25 mouse cellular contexts compared by ENCODE assay signal in genomic region chr11:74674713-74675112, GRCm38 (mm10). TPM values are rescaled to one million over a fixed set of nuclear protein-coding genes. Genes with fewer than 3 reads are reported as not detected.
DNase-seq lines count a peak whose midpoint lies in the region; ATAC-seq and TF ChIP-seq lines count a peak whose summit lies in the region.
"Had no signal": no experiment of that assay in that cellular context is flagged by ENCODE, and none has a peak within 500 bp of the region (broad histone marks: within the 10 kb centered on the region; RNA-seq: fewer than 3 reads in every experiment).

No protein-coding gene starts in this region.

- no peaks in the 10 kb centered on the region for H3K9me3 ChIP-seq in CH12.LX (replicated peaks; ENCODE audit: low read length)
- no peaks in the 10 kb centered on the region for H3K9me3 ChIP-seq in liver, embryonic 16.5 days (replicated peaks; ENCODE audit: control insufficient read depth, low read length)
- H3K9me3 ChIP-seq: embryonic facial prominence, embryonic 13.5 days; forebrain, embryonic 13.5 days; heart, embryonic 15.5 days; hindbrain, embryonic 10.5 days had no signal

- no peaks in the 10 kb centered on the region for H3K27me3 ChIP-seq in CH12.LX (replicated peaks)
- H3K27me3 ChIP-seq in liver, embryonic 16.5 days (ENCODE audit: control insufficient read depth, insufficient read depth, low read depth, low read length) = no peaks in the 10 kb centered on the region
- H3K27me3 ChIP-seq: embryonic facial prominence, embryonic 13.5 days; forebrain, embryonic 13.5 days; heart, embryonic 15.5 days; Patski had no signal

- in situ Hi-C loops in CH12.LX (cut with MboI; ENCODE audit: low pct_ligation_motif_present, low pct_unique_long_range_greater_than_20kb, low sequenced_read_pairs) = no loop called here

- no peak for TF ChIP-seq CTCF in left cerebral cortex, adult 2 months (IDR thresholded peaks at IDR 0.05)
- TF ChIP-seq CTCF in CH12.LX (conservative IDR thresholded peaks at IDR 0.05 in 1 of 2, IDR thresholded peaks at IDR 0.05 in 1 of 2; ENCODE audit: low read depth in 2 of 2, low read length in 2 of 2) = no peak

- intact Hi-C loops in heart, postnatal 25 days (cut with DNase I) = no loop called here
- intact Hi-C loops in left cerebral cortex, adult 2 months (cut with DNase I) = no loop called here

- TF ChIP-seq RAD21 in CH12.LX (IDR thresholded peaks at IDR 0.05; ENCODE audit: low read depth, low read length) = no peak

- no peaks in the 10 kb centered on the region for H3K4me1 ChIP-seq in CH12.LX (ENCODE audit: control insufficient read depth in 1 of 2, insufficient read depth in 2 of 2)
- peaks cover 16% of the 10 kb centered on the region for H3K4me1 ChIP-seq in liver, embryonic 16.5 days (ENCODE audit: control insufficient read depth, low read depth, low read length)
- H3K4me1 ChIP-seq: embryonic facial prominence, embryonic 13.5 days; forebrain, embryonic 13.5 days; heart, embryonic 15.5 days; hindbrain, embryonic 10.5 days had no signal

- no peak overlapping the region for H3K4me2 ChIP-seq in CH12.LX (ENCODE audit: insufficient read depth, low read depth, poor library complexity, severe bottlenecking)
- no peak overlapping the region for H3K4me2 ChIP-seq in liver, embryonic 16.5 days (ENCODE audit: low read depth, low read length)
- H3K4me2 ChIP-seq: embryonic facial prominence, embryonic 13.5 days; forebrain, embryonic 13.5 days; heart, embryonic 15.5 days; hindbrain, embryonic 14.5 days had no signal

- TF ChIP-seq EP300 in CH12.LX (IDR thresholded peaks at IDR 0.05; ENCODE audit: low read length) = no peak

- no peak for TF ChIP-seq POLR2A in CH12.LX (IDR thresholded peaks at IDR 0.05; ENCODE audit: low read depth, low read length)

- DNase-seq in heart, adult 11 months = peak; percentile 82
- no peak for DNase-seq in heart, postnatal 25 days (ENCODE audit: low spot score)
- peak in 1 of 2 experiments; percentile 9 for DNase-seq in left cerebral cortex, adult 2 months (ENCODE audit: extremely low spot score in 1 of 2, low spot score in 2 of 2)
- DNase-seq in left cerebral cortex, adult 11 months (ENCODE audit: low spot score) = no peak
- DNase-seq in CH12.LX (ENCODE audit: extremely low read depth) = no peak
- DNase-seq: adrenal gland, postnatal 25 days; B cell, adult 2 months; cerebellum, adult 18-20 months; cerebellum, adult 9-11 months; cerebellum, postnatal 36 days; forebrain, postnatal 0 days; gastrocnemius, adult 2 months; gastrocnemius, postnatal 25 days; heart, postnatal 14 days had no signal

- 90% methylated on average over 8 of the region's 8 CpGs for WGBS in liver, embryonic 16.5 days (ENCODE audit: insufficient replicate concordance)

- H3K9ac ChIP-seq in CH12.LX (ENCODE audit: insufficient read depth, low read depth) = no peak overlapping the region
- no peak overlapping the region for H3K9ac ChIP-seq in liver, embryonic 16.5 days (ENCODE audit: low read depth, low read length)
- H3K9ac ChIP-seq: embryonic facial prominence, embryonic 13.5 days; forebrain, embryonic 13.5 days; forebrain, postnatal 0 days; heart, embryonic 15.5 days; hindbrain, embryonic 14.5 days had no signal

- no peak overlapping the region for H3K4me3 ChIP-seq in left cerebral cortex, adult 2 months
- no peak overlapping the region for H3K4me3 ChIP-seq in CH12.LX (replicated peaks in 1 of 3; ENCODE audit: low read depth in 2 of 3, low read length in 2 of 3, poor library complexity in 1 of 3)
- H3K4me3 ChIP-seq in liver, embryonic 16.5 days (ENCODE audit: low read depth, low read length) = no peak overlapping the region
- H3K4me3 ChIP-seq: embryonic facial prominence, embryonic 13.5 days; forebrain, embryonic 13.5 days; gastrocnemius, adult 2 months; heart, embryonic 15.5 days; hindbrain, embryonic 10.5 days had no signal

- dilution Hi-C loops in CH12.LX (cut with MboI; ENCODE audit: extremely low pct_ligation_motif_present, extremely low pct_unique_long_range_greater_than_20kb, low sequenced_read_pairs) = no loop called here

- peak overlapping the region; percentile 64; the same call in 1 of the 2 replicates for H3K27ac ChIP-seq in left cerebral cortex, adult 2 months
- no peak overlapping the region for H3K27ac ChIP-seq in CH12.LX (ENCODE audit: insufficient read depth, low read depth)
- H3K27ac ChIP-seq in liver, embryonic 16.5 days (ENCODE audit: low read length) = 0 out of 2 replicates have a peak overlapping the region, but pooled peaks have one; percentile 8
- H3K27ac ChIP-seq: embryonic facial prominence, embryonic 13.5 days; forebrain, embryonic 13.5 days; gastrocnemius, adult 2 months; heart, embryonic 15.5 days; hindbrain, embryonic 10.5 days; hindbrain, embryonic 14.5 days had no signal

- ATAC-seq in liver, embryonic 16.5 days (ENCODE audit: low read depth) = no peak
- ATAC-seq in inflammation-experienced regulatory T-cells, adult 6 months = no peak
- ATAC-seq: activated CD4-positive, CD25-positive, alpha-beta regulatory T cell, adult 4 months; CD4-positive, CD25-positive, alpha-beta regulatory T cell, adult 4 months; forebrain, embryonic 13.5 days; forebrain, postnatal 0 days; Patski had no signal

- peaks cover 61 to 91% of the 10 kb centered on the region in 2 experiments for H3K36me3 ChIP-seq in CH12.LX (replicated peaks in 1 of 2; ENCODE audit: control insufficient read depth in 1 of 2, insufficient read depth in 1 of 2, low read length in 1 of 2)
- peaks cover 43% of the 10 kb centered on the region for H3K36me3 ChIP-seq in liver, embryonic 16.5 days (ENCODE audit: control insufficient read depth, insufficient read depth)

- peaks cover 9% of the 10 kb centered on the region; the same call in 1 of the 2 replicates for H3K79me2 ChIP-seq in CH12.LX (replicated peaks; ENCODE audit: control insufficient read depth, extremely low read depth, insufficient read depth, poor library complexity, severe bottlenecking)

TF ChIP-seq in CH12.LX, 34 proteins besides CTCF, POLR2A, EP300 and RAD21:
- TF ChIP-seq SIN3A (IDR thresholded peaks at IDR 0.05; ENCODE audit: low read length) = no peak
- TF ChIP-seq POLR2AphosphoS2 (IDR thresholded peaks at IDR 0.05; ENCODE audit: low read depth, low read length) = peak; percentile 61; the same call in 1 of the 2 replicates
TF ChIP-seq in CH12.LX: peak in this region for 1.

RNA-seq across cellular contexts. Expression of gene Cluh, which starts 25.4 kb away (rescaled TPM):
- total RNA-seq in heart, postnatal 25 days (2021) = 100 to 1,000 TPM; 208 to 227 TPM
- total RNA-seq in left cerebral cortex, adult 2 months (2021) = 10 to 100 TPM; 64.1 to 65.9 TPM
- total RNA-seq in CH12.LX (2012; rRNA removed) (86.4 and 120 TPM in 2 replicates), CH12.LX (2014; rRNA removed) (63.1 and 74.9 TPM in 2 replicates)
- 143 and 151 TPM in 2 replicates for polyA plus RNA-seq in CH12.LX (2012; ENCODE audit: insufficient read length, low read depth)
- polyA plus RNA-seq in liver, embryonic 16.5 days (2015; fragmentation: Nextera tagmentation; extraction: Ambion mirVana) = 30.6 and 35.3 TPM in 2 replicates
- polyA plus RNA-seq in inflammation-experienced regulatory T-cells, adult 6 months (2017; shearing (Covaris generic)) = 10 to 100 TPM in 2 of 3 experiments, 1 to 10 TPM in 1; 5.9 to 11.2 (median 10.1) TPM

RNA-seq across cellular contexts. Expression of gene Pafah1b1, which starts 49.8 kb away (rescaled TPM):
- total RNA-seq in heart, postnatal 25 days (2021) = 100 to 1,000 TPM; 206 to 224 TPM
- 100 to 1,000 TPM; 372 to 402 TPM for total RNA-seq in left cerebral cortex, adult 2 months (2021)
- 53.9 and 54.5 TPM in 2 replicates for total RNA-seq in CH12.LX (2012; rRNA removed)
- total RNA-seq in CH12.LX (2014; rRNA removed) = 107 and 143 TPM in 2 replicates
- polyA plus RNA-seq in CH12.LX (2012; ENCODE audit: insufficient read length, low read depth) = 136 and 140 TPM in 2 replicates
- 26.4 and 28.0 TPM in 2 replicates for polyA plus RNA-seq in liver, embryonic 16.5 days (2015; fragmentation: Nextera tagmentation; extraction: Ambion mirVana)
- 10 to 100 TPM; 79.4 to 92.1 (median 81.5) TPM for polyA plus RNA-seq in inflammation-experienced regulatory T-cells, adult 6 months (2017; shearing (Covaris generic))

RNA-seq across cellular contexts. Expression of gene Ccdc92b, which starts 55.3 kb away (rescaled TPM):
- under 1 TPM; 0.47 to 0.59 TPM for total RNA-seq in heart, postnatal 25 days (2021)
- total RNA-seq in left cerebral cortex, adult 2 months (2021) = 10 to 100 TPM; 29.8 to 31.7 TPM
- total RNA-seq in CH12.LX (2012; rRNA removed) (not detected in 2 replicates), CH12.LX (2014; rRNA removed) (not detected in 2 replicates)
- not detected in 2 replicates for polyA plus RNA-seq in CH12.LX (2012; ENCODE audit: insufficient read length, low read depth)
- polyA plus RNA-seq in liver, embryonic 16.5 days (2015; fragmentation: Nextera tagmentation; extraction: Ambion mirVana) = 8.3 and 10.4 TPM in 2 replicates
- polyA plus RNA-seq in inflammation-experienced regulatory T-cells, adult 6 months (2017; shearing (Covaris generic)) = not detected
- total RNA-seq: granulocyte monocyte progenitor cell, adult 5-6 weeks had no signal
- polyA plus RNA-seq: activated CD4-positive, CD25-positive, alpha-beta regulatory T cell, adult 4 months; CD4-positive, CD25-positive, alpha-beta regulatory T cell, adult 4 months had no signal

Comparison
In these comparisons a context has a peak if more than half of its experiments do, and no peak if none do; other contexts are left out.
1. RNA of gene Ccdc92b, which starts 55.3 kb away (total RNA-seq): 29.8 to 31.7 TPM in left cerebral cortex, adult 2 months; 0.47 to 0.59 TPM in heart, postnatal 25 days and not detected in CH12.LX; every median in the first group is over 10 times any median in the second.